8 mouse cellular contexts compared by ENCODE assay signal in genomic region chr13:48572127-48572526, GRCm38 (mm10). TPM values are rescaled to one million over a fixed set of nuclear protein-coding genes. Genes with fewer than 3 reads are reported as not detected.
DNase-seq lines count a peak whose midpoint lies in the region; ATAC-seq lines count a peak whose summit lies in the region.

No protein-coding gene starts in this region.

- no peak overlapping the region for H3K27ac ChIP-seq in hindbrain, embryonic 11.5 days (ENCODE audit: low read depth, low read length)
- H3K27ac ChIP-seq in hindbrain, embryonic 16.5 days (ENCODE audit: low read depth, low read length) = no peak overlapping the region

- DNase-seq in hindbrain, embryonic 11.5 days (ENCODE audit: low spot score) = peak; percentile 29
- peak; percentile 76 for DNase-seq in 3T3-L1 (ENCODE audit: low read depth, low spot score)
- peak; percentile 64 for DNase-seq in MN1 (ENCODE audit: low spot score)
- peak; percentile 80 for DNase-seq in cerebellum, postnatal 14 days

- ATAC-seq in hindbrain, embryonic 11.5 days (ENCODE audit: low FRiP score) = no peak
- no peak for ATAC-seq in hindbrain, embryonic 16.5 days
- peak; percentile 97 for ATAC-seq in inflammation-experienced regulatory T-cells, adult 6 months
- peak; percentile 93 for ATAC-seq in megakaryocyte progenitor cell, adult 5-6 weeks (replicated peaks; ENCODE audit: poor library complexity)
- ATAC-seq in erythroblast, adult 5-6 weeks (replicated peaks; ENCODE audit: low FRiP score, poor library complexity, severe bottlenecking) = no peak

- no peak overlapping the region for H3K4me3 ChIP-seq in hindbrain, embryonic 11.5 days (ENCODE audit: low read depth, low read length)
- no peak overlapping the region for H3K4me3 ChIP-seq in hindbrain, embryonic 16.5 days (ENCODE audit: low read length)

- H3K4me1 ChIP-seq in hindbrain, embryonic 11.5 days (replicated peaks; ENCODE audit: control insufficient read depth, insufficient read depth, low read length) = no peaks in the 10 kb centered on the region
- H3K4me1 ChIP-seq in hindbrain, embryonic 16.5 days (ENCODE audit: control insufficient read depth, insufficient read depth, low read depth, low read length) = no peaks in the 10 kb centered on the region

- no peak overlapping the region for H3K4me2 ChIP-seq in hindbrain, embryonic 11.5 days (replicated peaks; ENCODE audit: low read depth, low read length)
- no peak overlapping the region for H3K4me2 ChIP-seq in hindbrain, embryonic 16.5 days (ENCODE audit: low read length)

- no peaks in the 10 kb centered on the region for H3K9me3 ChIP-seq in hindbrain, embryonic 11.5 days (ENCODE audit: control insufficient read depth, low read length)
- H3K9me3 ChIP-seq in hindbrain, embryonic 16.5 days (ENCODE audit: control insufficient read depth, low read length) = no peaks in the 10 kb centered on the region

- H3K36me3 ChIP-seq in hindbrain, embryonic 11.5 days (ENCODE audit: control insufficient read depth, insufficient read depth, low read length) = no peaks in the 10 kb centered on the region
- no peaks in the 10 kb centered on the region for H3K36me3 ChIP-seq in hindbrain, embryonic 16.5 days (ENCODE audit: control insufficient read depth, insufficient read depth, low read length)

- WGBS in hindbrain, embryonic 11.5 days = 88% methylated on average over 1 of the region's 1 CpGs
- 85% methylated on average over 1 of the region's 1 CpGs for WGBS in hindbrain, embryonic 16.5 days

- no peak overlapping the region for H3K9ac ChIP-seq in hindbrain, embryonic 11.5 days (ENCODE audit: low read depth, low read length)
- H3K9ac ChIP-seq in hindbrain, embryonic 16.5 days (ENCODE audit: low read depth, low read length) = no peak overlapping the region

- no peaks in the 10 kb centered on the region for H3K27me3 ChIP-seq in hindbrain, embryonic 11.5 days (ENCODE audit: control insufficient read depth, insufficient read depth, low read length)
- no peaks in the 10 kb centered on the region for H3K27me3 ChIP-seq in hindbrain, embryonic 16.5 days (replicated peaks; ENCODE audit: control insufficient read depth, insufficient read depth, low read length)

RNA-seq across cellular contexts. Expression of gene Ptpdc1, which starts 53.3 kb away (rescaled TPM):
- 12.2 and 12.5 TPM in 2 replicates for polyA plus RNA-seq in hindbrain, embryonic 11.5 days (2014; fragmentation: Nextera tagmentation; extraction: Ambion mirVana)
- polyA plus RNA-seq in hindbrain, embryonic 16.5 days (2015; fragmentation: Nextera tagmentation; extraction: Ambion mirVana) = 14.7 and 17.4 TPM in 2 replicates
- 1 to 10 TPM in 2 of 3 experiments, under 1 TPM in 1; 0.11 to 1.4 (median 1.2) TPM for polyA plus RNA-seq in inflammation-experienced regulatory T-cells, adult 6 months (2017; shearing (Covaris generic))
- 3.3 and 4.4 TPM in 2 replicates for total RNA-seq in megakaryocyte progenitor cell, adult 5-6 weeks (2015)
- total RNA-seq in megakaryocyte progenitor cell, adult 5-6 weeks (2017) = 1.8 and 3.4 TPM in 2 replicates
- total RNA-seq in erythroblast, adult 5-6 weeks (2015; ENCODE audit: low replicate concordance) = 1.0 TPM in 1 of 2 replicates, not detected in the other
- total RNA-seq in erythroblast, adult 5-6 weeks (2017; ENCODE audit: low replicate concordance) = 0.43 and 0.56 TPM in 2 replicates

RNA-seq across cellular contexts. Expression of gene A830005F24Rik, which starts 58.8 kb away (rescaled TPM):
- 3.0 and 4.6 TPM in 2 replicates for polyA plus RNA-seq in hindbrain, embryonic 11.5 days (2014; fragmentation: Nextera tagmentation; extraction: Ambion mirVana)
- 3.0 and 4.0 TPM in 2 replicates for polyA plus RNA-seq in hindbrain, embryonic 16.5 days (2015; fragmentation: Nextera tagmentation; extraction: Ambion mirVana)
- 1 to 10 TPM; 4.4 to 8.1 (median 5.4) TPM for polyA plus RNA-seq in inflammation-experienced regulatory T-cells, adult 6 months (2017; shearing (Covaris generic))
- 0.71 and 1.0 TPM in 2 replicates for total RNA-seq in megakaryocyte progenitor cell, adult 5-6 weeks (2015)
- 1.2 and 1.4 TPM in 2 replicates for total RNA-seq in megakaryocyte progenitor cell, adult 5-6 weeks (2017)
- 1.9 TPM in 1 of 2 replicates, not detected in the other for total RNA-seq in erythroblast, adult 5-6 weeks (2015; ENCODE audit: low replicate concordance)
- not detected in 2 replicates for total RNA-seq in erythroblast, adult 5-6 weeks (2017; ENCODE audit: low replicate concordance)

RNA-seq across cellular contexts. Expression of gene Zfp169, which starts 58.9 kb away (rescaled TPM):
- 7.9 and 8.9 TPM in 2 replicates for polyA plus RNA-seq in hindbrain, embryonic 11.5 days (2014; fragmentation: Nextera tagmentation; extraction: Ambion mirVana)
- polyA plus RNA-seq in hindbrain, embryonic 16.5 days (2015; fragmentation: Nextera tagmentation; extraction: Ambion mirVana) = 5.7 and 7.7 TPM in 2 replicates
- polyA plus RNA-seq in inflammation-experienced regulatory T-cells, adult 6 months (2017; shearing (Covaris generic)) = 10 to 100 TPM; 10.2 to 16.5 (median 11.7) TPM
- total RNA-seq in megakaryocyte progenitor cell, adult 5-6 weeks (2015) = 7.8 and 9.4 TPM in 2 replicates
- total RNA-seq in megakaryocyte progenitor cell, adult 5-6 weeks (2017) = 12.4 and 16.4 TPM in 2 replicates
- total RNA-seq in erythroblast, adult 5-6 weeks (2015; ENCODE audit: low replicate concordance) = 0.63 and 4.8 TPM in 2 replicates
- total RNA-seq in erythroblast, adult 5-6 weeks (2017; ENCODE audit: low replicate concordance) = 0.98 and 2.9 TPM in 2 replicates

Comparison
In these comparisons a context has a peak if more than half of its experiments do, and no peak if none do; other contexts are left out.
1. ATAC-seq: peak in inflammation-experienced regulatory T-cells, adult 6 months (single experiment) and megakaryocyte progenitor cell, adult 5-6 weeks (single experiment); none in hindbrain, embryonic 11.5 days (single experiment), hindbrain, embryonic 16.5 days (single experiment) and erythroblast, adult 5-6 weeks (single experiment).
2. DNase-seq: peak in every context shown above with its lines; median percentile 80 in cerebellum, postnatal 14 days; 76 in 3T3-L1; 64 in MN1; 29 in hindbrain, embryonic 11.5 days.